Mouse (Mus musculus) urinary bladder, postnatal 4 days (tissue): ENCODE data around the gene Xiap.
A peak's percentile ranks its signal among the peaks of the same experiment; 100 is the strongest.
"Not testable (repeated sequence)": the region's sequence is repeated elsewhere in the genome, so short reads cannot be mapped to it uniquely, and the experiment has no call there.

ENCODE experiments used
- DNase-seq, 2 experiments: peaks; one replicate each; pipeline ENCODE4 v3.0.0; 2021 to 2022; ENCODE audit warnings: low spot score in 2 of 2

Gene Xiap

DNA sequence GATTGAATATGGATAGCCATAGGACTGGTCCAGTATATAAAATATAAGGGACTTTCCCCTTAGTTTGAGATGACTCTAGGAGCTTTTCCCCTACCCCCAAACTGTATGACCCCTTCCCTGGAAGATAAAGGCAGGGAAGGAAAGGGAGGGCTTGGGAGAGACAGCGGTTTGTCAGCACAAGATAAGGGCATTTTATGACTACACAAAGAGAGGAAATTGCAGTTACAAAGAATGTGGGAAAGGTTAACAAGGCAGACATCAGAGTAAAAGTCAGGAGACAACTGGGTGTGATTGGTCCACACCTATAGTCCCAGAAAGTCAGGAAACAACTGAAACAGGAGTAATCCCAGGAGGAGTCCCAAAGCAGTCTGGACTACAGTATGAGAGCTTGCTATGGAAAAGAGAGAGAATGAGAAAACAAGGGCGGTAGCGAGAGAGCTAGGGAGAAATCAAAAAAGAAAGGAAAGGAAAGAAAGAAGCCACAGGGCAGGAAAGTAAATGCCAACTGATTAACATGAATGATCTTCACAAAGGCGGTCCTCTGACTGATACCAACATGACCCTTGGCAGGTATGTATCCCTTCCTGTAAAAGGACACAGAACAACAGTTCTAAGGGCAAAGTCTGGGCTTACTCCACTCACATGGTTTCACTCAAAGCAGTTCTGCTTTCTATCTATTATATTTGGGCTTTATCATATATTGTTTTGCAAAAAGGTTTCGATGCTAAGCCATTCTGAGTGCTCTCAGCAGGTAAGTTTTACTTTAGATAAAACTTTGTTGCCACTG lies at the start of gene Xiap:
Gene Xiap, plus strand, starts transcription at position 398 of the 787 bp plus-strand sequence.
- no peak for DNase-seq

DNA sequence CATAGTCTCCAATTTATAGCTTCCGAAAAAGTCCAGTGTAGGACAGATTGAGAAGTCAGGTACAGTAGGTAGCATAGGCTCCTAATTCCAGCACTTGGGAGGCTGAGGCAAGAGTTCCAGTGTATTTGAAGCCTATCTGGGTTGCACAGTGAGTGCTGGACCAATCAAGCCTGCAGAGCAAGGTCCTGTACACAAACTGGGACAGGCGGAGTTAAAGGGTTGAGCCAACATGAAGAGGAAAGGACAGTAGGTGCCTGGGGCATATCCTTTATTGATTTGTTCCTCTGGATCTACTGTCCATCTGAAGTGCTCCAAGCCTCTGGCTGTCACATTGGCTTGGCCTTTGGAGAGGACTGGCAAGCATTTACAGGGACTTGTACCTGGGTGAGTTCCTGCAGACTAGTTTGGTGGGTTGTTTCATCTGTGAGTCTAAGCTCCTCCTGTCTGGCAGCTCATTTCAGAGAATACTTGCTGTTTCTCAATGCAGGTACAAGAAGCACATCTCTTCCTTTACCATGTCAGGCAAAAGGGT lies 46.7 kb upstream of the Xiap start:
- DNase-seq = no peak

DNA sequence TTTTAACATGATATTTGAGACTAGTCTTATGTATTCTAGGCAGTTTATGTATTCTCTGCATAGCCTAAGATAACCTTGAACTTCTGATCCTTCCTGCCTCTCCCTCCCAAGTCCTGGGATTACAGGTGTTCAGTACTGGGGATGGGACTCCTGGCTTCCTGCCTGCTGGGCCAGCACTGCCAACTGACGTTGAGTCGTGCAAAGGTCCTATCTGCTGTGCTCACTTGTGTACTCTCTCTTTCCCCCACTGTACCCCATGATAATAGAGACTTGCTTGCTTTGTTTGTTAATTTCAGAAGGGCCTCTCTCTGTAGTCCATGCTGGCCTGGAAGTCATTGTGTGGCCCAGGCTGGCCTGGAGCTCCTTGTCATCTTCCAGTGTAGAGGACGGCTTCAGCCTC lies 45.7 kb upstream of the Xiap start:
- no peak for DNase-seq

DNA sequence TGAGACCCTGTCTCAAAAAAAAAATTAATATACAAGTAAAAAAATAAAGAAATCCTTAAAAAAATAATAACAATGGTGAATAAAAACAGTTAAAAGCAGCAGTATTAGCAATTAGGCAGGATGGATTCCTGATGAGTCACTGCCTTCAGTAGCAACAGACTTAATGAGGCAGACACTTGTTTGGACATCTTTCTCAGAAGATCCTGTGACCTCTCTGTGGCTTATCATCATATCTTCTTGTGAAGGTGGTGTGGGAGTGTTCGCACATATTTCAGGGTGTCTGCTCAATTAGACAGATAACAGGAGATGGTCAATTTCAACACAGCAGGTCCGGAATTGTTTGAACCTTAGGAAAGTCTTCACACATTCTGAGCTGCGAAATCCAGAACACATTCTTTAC lies 45.0 kb upstream of the Xiap start:
- DNase-seq = no peak

DNA sequence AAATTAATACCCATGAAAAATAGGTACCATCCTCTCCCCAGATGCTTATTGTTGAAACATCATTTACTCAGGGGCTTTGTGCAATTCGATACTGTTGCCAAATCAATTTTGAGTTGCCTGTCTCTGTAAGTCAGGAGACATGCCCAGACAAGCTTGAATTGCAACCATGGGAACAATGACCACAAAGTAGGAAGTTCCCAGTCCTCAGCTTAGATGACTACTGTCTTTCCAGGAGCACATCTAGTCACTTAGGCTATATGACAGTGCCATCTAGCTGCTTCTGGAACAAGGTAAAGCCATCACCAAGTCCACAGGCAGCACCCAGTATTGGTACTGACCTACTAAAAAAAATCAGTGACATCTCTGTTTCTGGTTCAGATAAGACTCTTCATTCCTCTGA lies 41.4 kb upstream of the Xiap start:
- DNase-seq = no peak

DNA sequence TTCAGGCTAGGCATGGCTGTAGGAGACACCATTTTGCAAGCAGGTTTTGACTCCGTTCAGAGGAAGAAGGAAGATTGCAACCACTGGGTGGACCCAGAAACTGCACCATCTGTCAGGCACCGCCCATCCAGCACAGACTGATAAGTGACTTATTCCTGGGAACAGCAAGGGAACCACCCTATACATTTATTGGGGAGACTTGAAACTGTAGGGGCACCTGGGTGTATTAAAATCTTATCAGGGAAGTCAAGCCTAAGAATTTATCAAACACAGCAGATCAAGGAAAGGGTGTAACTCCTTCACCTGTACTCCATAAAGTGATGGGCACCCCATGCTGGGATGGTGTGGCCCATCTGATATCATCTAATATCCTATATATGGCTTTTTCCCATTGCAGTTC lies 40.0 kb upstream of the Xiap start:
- no peak for DNase-seq

DNA sequence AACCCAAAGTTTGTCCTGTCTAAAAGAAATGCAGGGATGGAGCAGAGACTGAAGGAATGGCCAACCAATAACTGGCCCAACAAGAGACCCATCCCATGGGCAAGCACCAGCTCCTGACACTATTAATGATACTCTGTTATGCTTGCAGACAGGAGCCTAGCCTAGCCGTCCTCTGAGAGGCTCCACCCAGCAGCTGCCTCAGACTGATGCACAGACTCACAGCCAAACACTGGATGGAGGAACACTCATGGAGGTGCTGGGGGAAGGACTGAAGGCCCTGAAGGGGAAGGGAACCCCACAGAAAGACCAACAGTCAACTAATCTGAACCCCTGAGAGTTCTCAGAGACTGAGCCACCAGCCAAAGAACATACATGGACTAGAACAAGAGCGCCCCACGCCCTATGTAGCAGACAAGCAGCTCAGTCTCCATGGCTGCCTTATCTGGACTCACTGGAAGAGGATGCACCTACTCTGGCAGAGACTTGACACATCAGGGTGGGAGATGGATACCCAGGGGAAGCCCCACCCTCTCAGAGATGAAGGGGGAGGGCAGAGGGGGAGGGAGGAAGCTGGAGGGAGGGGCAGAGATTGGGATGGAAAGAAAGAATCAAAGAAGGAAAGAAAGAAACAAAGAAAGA lies 33.6 kb upstream of the Xiap start:
- DNase-seq = not testable (repeated sequence)

DNA sequence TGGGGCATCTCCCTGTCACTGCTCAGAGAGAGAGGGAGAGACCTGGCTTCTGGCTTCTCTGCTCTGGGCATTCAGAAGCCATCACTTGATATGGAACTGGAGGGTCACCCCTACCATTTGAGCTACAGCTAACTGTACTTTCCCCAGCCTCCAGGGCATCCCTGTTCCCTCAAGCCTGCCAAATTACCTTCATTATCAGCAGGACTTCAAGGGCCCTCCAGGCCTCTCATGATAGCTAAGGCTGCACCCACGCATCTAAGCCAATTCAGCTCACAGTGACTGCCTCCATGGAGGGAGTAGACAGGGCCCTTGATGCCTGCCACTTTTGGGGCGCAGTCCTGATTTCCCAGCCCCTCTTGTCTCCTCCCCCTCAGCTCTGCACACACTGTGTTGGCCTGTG lies 32.5 kb upstream of the Xiap start:
- not testable (repeated sequence) for DNase-seq

DNA sequence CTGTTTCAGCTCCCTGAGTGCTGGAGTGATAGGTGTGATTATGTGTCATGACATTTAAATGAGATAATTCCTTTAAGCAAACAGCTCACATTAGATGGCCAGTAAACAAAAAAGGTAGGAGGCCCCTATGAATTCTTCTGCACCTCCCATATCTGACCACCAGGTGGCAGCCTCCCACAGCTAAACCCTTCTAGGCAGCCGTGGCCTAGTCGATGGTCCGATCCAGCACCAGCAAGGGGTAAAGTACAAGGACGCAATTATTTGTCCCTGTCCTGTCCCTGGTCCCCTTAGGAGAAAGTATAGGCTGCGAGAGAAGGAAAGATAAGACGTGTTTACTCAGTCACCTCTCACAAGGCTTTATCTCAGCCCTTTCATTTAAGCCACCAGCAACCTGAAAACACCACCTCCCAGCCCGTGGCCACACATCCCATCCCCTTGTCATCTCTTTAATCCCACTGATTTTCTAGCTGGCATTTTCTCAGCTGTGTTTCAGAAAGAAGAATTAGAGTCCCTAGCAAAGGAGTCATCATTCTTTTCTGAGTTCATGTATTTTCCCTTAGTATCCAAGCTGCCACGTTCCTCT lies 26.3 kb upstream of the Xiap start:
- DNase-seq = peak; percentile 50 to 68

DNA sequence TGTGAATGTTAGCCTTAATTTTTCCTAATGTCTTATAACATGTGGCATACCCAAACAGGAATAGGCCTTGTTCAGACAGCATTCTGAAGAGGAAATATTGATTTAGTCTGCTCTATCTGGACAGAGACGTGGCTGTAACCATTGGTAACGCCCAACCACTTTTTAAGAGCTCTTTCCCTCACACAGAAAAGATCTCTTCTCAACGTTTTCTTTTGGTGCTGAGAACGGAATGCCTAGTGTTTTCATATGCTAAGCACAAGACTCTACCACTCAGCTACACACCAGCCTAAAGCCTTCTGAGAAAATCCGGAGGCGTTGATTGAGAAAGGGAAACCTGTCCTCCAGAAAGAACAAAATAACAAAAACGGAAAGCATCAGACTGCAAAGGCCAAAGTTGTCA lies 25.6 kb upstream of the Xiap start:
- DNase-seq = no peak

DNA sequence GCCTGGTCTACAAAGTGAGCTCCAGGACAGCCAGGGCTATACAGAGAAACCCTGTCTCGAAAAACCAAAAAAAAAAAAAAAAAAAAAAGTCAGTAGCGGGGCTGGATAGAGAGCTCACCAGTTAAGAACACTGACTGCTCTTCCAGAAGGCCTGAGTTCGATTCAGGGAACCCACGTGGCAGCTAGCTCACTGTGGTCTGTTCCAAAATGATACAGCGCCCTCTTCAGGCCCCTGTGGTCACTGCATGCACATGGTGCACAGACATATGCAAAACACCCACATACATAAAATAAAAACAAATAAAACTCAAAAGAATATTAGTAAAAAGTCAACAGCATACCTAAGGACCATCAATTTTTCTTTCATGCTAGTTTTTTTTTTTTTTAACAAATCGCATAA lies 20.0 kb upstream of the Xiap start:
- DNase-seq = no peak

DNA sequence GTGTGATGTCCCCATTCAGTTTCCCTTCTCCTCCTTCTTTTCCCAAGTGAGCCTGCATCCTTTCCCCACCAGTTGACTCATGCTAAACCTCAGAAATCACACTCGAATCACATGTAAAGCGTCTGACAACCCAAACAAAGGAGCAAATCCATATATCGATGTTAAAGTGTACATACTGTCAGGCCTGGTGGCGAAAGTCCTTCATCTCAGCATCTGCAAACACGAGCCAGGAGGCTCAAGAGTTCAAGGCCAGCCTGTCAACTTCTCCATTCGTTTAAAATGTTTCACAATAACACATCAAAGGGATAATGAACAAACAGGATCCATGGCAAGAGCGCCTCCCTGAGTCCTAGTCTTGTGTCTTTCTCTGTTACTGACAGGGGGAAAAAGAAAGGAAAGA lies 14.5 kb upstream of the Xiap start:
- no peak for DNase-seq

DNA sequence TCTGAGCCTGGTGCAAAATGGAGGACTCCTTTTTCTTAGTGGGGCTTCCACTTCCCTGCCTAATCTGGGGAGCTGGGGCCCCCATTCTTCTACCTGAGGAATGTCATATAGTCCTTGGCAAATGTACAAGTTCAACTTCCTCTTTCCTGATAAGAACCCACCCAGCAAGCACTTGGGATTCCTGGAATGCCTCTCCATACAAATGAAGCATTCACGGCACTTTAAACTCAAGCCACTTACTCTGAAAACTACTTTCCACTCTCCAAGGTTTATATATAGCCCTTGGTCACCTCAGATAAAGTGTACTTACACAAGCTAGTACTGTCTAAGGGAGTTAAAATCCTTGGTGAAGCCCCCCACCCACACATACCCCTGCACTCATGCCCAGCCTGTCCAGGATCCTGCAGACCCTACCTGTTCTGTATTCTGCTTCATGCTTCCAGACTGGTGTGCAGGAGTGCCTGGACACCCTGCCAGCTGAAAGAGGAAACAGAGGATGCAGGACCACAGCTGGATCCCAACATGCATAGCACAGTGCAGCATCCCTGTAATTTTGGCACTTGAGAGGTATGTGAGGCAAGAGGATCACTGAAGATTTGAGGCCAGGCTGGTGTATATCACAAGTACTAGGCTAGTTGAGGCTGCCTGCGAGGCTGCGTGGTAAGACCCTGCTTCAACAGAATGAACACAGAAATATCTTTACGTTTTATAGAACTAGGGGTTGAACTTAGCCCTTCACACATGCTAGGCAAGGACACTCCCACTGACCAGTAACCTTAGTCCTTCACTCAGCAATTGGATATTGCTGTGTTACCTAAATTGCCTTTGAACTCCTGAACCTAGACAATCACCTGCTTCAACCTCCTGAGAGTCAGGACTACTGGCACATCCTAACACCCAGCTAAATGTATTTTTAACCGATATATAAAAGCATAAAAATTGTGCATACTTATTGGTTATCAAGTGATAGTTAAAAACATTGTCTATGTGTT lies 8.5 kb upstream of the Xiap start:
- no peak for DNase-seq

DNA sequence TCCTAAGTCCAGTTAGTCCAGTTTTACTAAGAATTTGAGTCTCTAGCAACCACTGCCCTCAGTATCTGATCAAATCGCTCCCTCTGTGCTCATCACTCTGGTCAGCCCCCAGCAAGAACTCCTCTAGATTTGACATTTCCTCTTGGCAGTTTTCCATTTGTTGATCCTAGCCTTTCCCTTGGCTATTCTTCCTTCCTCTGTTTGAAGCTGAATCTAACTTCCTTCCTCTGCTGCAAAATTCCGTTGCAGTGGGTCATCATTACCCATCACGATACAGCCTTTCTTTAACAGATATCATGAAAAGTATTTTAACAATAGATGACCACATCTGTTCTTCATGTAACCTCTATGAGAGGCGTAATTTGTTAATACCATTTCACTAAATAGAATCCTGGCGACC lies 2.5 kb upstream of the Xiap start:
- DNase-seq = no peak

DNA sequence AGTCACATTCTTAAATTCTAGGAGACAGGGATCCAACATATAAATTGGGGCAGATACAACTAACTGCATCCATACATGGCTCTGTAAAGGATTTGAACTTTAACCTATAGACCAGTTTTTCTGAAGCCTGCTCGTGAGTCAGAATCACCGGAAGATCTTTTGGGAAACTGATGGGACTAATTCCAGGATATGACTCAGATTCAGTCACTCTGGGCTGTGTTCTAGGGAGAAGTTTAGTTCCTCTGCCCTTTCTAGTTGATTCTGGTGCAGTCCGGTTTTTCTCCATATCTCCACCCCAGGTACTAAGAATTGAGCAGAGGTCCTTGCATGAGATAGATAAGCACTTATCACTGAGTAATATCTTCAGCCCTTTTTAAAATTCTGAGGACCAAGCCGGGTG lies 1.6 kb upstream of the Xiap start:
- DNase-seq = no peak

DNA sequence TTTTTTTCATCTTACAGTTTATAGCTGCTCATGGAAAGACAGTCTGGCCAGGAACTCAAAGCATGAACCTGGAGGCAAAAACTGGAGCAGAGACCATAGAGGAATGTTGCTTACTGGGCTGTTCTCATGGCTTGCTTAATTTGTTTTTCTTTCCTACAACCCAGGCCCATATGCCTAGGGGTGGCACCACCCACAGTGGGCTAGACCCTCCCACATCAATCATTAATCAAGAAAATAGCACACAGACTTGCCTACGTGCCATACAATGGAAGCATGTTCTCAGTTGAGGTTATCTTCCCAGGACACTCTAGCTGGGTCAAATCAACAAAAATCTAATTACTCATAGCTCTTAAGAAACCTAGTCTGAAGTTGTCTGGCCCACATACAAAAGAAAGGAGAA lies 4.1 kb downstream of the Xiap start:
- DNase-seq = no peak

DNA sequence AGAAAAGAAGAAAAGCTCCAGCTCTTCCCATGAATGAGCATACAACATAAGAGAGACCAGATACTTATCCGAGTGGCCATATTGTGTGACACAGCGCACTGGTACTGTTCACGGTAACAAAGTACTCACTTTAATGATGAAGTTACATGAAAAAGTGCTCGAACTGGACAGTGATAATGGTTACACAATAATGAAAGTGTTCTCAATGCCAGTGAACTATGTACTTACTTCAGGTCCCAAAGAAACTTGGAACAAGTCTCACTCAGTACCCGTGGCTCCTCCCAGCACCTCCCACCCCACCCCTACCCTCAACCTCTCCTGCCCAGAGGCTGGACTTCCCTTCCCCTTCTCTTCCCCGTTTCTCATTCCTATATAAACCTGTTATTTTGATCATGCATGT lies 5.6 kb downstream of the Xiap start:
- DNase-seq = no peak

DNA sequence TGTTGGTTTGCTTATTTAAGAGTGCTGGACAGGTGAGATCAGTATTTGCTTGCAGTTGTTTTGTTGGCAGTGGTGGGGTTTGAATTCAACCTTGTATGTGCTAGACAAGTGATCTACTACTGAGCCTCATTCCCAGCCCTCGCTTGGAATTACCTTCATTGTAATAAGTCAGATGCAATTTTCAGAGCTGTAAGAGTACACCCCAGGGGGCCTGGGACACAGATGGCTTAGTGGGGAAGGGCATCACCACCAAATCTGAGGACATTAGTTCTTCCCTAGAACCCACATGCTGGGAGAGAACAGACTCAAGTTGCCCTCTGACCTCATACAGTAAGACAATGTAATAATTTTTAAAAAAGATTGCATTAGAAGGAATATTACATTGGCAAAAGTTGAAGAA lies 7.3 kb downstream of the Xiap start:
- no peak for DNase-seq

DNA sequence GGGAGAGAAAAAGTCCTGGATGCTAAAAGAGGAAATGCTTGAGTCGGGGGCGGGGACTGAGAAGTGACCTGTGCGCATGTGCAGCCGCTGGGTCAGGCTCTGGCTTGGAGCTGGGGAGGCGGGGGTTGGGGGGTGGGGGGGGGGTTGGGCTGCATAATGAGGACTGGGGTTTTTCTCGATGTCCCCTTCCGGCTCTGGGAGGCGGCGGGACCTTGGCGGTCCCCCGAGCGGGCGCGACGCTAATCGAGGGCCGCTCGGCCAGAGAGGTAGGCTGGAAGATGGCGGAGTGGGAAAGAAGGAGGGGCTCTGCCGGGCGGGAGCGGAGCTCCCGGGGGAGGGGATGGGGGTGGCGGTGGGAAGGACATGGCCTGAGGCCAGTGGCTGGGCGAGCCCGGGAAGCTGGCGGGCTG lies 8.3 kb downstream of the Xiap start:
- peak; percentile 64 to 71 for DNase-seq

DNA sequence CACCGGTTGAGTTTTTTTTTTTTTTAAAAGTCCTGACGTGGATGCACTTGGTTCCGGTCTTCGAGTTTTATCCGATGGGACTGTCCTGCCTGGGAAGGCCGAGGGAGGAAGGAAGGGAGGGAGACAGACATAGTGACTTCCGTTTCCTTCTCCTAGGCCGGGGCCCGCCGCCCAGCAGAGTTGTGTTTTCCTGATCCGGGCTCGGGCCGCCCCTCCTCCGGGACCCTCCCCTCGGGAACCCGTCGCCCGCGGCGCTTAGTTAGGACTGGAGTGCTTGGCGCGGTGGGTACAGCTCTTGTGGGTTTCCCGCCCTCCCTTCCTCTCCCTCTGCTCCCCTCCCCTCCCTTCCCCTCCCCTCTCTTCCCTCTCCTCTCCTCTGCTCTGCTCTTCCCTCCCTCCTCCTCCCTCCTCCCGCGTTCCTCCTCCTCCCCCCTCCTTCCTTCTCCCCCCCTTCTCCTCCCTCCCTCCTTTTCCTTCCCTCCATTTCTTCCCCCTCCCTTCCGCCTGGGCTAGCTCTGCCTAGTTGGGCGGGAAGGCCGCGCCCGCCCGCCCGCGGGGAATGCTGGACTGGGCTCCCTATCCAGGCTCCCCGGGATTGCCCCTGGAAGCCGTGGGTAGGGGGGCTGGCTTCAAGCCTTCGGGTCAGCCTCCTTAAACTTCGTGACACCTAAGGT lies 8.9 kb downstream of the Xiap start:
- DNase-seq = peak; percentile 80

DNA sequence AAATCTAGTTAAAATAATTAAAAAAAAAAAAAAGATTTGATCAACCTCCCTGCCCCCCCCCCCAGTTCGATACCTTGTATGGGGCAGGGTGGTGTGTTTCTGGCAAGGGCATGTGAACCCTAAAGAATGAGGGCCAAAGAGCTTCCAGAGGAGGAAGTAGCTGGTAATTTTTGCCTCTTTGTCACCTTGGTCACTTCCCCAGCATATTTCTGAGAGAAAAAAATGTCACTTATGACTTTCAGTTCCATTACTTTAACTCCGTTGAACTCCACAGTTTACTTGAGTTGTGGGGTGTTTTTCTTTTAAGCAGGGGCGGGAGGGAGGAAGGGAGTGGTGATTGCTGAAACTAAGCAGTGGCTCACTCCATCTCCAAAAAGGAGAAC lies 9.4 kb downstream of the Xiap start:
- DNase-seq = no peak
